Mouse (Mus musculus): ENCODE measurements around the gene Myrf. TPM values are rescaled to one million over a fixed set of nuclear protein-coding genes. Genes with fewer than 3 reads are reported as not detected.

Gene Myrf
- not detected for total RNA-seq (2021)
- long read RNA-seq, experiment 1: 0 reads
- long read RNA-seq, experiment 2: 0 reads

DNA sequence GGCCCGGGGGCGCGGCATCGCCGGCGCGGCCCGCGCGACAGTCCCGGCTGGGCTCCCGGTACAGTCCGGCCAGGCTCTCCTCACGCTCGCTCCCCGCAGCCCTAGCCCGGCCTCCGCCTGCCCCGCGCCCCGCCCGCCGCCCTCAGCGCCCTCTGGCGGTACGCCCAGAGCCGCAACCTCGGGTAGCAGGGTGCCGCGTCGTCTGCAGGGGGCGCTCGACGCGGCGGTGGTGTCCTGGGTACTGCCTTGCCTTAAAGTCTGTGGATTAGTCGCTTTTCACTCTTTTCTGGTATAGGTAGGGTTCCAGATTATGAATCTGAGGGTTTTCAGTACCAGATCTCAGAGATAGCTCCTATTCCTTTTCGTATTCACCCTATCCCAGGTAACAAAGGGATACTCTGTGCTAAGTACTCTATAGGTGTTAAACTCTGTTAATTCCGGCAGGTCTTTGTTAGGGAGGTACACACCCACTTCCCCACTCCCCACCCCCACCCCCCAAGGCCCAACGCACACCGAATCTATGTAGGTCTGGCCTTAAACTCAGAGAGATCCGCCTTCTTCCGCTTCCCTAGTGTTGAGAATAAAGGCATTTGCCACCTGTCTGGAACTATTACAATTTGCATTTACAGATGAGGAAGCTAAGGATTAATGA lies at the start of gene Myrf:
Myrf (minus strand) TSS at position 95 of the 652 bp plus-strand sequence.
- H3K27ac ChIP-seq: no peak within 1 kb of the TSS
- TF ChIP-seq CTCF (IDR thresholded peaks at IDR 0.05): peak; percentile 97
- peak; percentile 88 for DNase-seq
- intact Hi-C loops (cut with DNase I): no loop called here
- peak within 1 kb of the TSS; percentile 67 for H3K4me3 ChIP-seq

DNA sequence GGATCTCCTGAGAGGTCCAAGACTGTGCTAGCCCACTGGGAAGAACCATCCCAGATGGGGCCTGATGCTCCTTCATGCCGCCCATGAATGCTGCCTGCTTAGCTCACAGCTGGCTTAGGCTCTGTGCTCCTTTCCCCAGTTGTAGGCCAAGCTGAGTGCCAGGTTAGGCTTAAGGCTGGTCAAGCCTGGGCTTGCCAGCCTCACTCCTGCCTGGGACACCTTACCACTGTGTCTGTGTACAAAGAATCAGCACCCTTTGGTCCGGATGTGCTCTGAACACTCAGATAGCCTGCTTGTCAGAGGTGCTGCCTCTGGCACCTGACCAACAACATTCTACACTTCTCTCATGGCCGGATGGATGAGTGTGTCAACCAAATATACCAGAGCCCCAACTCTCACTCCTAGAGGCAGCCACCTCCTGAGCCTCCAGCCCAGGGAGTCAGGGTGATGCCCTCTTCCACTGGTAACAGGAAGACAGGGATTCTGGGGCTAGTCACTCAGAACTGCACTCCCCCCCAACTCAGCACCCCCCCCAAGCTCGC lies 49.1 kb upstream of the Myrf start:
- TF ChIP-seq CTCF (IDR thresholded peaks at IDR 0.05): no peak
- peak; percentile 39 for DNase-seq
- H3K27ac ChIP-seq: peak overlapping the region; percentile 92
- intact Hi-C loops (cut with DNase I): no loop called here
- H3K4me3 ChIP-seq: no peak overlapping the region

DNA sequence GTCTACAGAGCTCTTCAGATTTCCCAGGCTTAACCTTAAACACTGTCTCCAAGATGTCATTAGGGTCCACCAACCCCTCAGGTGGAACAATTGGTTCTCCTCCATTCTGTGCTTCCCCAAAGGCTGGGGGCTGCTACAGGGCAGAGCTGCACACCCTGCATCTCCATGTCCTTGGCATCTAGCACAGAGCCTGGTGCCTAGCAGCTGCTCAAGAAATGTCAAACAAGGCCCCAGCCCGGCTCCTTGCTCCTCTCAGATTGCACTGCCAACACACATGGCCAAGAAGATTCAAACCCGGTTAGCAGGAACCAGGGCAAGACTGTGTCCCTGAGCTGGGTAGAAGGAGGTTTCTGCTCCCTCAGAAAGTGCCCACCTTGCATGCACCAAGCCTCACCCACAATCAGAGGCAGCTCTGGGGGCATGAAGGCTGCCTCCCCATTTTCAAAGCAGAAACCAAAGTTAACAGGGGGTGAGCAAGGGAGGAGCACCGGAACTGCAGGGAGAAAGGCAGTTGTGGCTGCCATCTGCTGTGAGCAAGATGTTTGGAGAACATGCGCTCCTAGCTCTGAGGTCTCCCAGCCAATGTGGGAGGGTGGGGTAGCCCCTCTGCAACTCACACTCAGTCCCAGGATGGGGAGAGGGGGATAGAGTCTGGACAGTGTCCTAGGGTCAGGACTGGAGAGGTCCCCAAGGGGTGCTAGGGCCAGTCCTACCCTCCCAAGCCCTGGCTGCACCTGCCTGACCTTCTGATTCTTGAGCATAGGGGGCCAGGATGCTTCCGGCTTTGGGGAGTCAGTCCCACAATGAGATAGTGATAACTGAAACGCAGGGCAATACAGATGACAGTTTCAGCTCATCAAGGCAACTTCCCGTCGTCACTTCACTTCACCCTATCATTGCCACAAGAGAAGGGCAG lies 47.8 kb upstream of the Myrf start:
- intact Hi-C loops (cut with DNase I): no loop called here
- DNase-seq: peak; percentile 82
- TF ChIP-seq CTCF (IDR thresholded peaks at IDR 0.05): no peak

DNA sequence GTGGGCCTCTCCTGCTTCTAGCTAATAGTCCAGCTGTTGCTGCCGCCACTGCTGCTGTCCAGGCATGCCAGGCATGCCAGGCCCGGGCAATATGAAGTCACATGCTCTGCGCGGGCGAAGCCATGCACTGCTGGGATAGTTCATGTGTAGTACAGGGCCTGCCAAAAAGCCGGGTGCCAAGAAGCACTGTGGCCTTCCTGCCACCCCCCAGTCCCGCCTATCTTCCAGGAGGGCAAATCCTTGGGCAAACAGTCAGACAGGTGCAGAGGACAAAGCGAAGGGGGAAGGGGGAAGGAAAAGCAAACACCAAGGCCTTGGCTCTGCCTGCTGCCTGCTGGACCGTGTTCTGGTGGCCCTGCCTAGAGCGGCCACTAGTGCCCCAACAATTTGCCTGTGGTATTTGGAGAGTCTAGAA lies 45.9 kb upstream of the Myrf start:
- no peak for TF ChIP-seq CTCF (IDR thresholded peaks at IDR 0.05)
- H3K27ac ChIP-seq: peak overlapping the region; percentile 92
- intact Hi-C loops (cut with DNase I): no loop called here
- no peak for DNase-seq
- no peak overlapping the region for H3K4me3 ChIP-seq

More for the DNA sequence above, 47.8 kb upstream of the Myrf start:
- Histone ChIP-seq H3K4me3 (no peak overlapping the region; the same call in 1 of the 2 replicates), H3K27ac (peak overlapping the region; percentile 92)

DNA sequence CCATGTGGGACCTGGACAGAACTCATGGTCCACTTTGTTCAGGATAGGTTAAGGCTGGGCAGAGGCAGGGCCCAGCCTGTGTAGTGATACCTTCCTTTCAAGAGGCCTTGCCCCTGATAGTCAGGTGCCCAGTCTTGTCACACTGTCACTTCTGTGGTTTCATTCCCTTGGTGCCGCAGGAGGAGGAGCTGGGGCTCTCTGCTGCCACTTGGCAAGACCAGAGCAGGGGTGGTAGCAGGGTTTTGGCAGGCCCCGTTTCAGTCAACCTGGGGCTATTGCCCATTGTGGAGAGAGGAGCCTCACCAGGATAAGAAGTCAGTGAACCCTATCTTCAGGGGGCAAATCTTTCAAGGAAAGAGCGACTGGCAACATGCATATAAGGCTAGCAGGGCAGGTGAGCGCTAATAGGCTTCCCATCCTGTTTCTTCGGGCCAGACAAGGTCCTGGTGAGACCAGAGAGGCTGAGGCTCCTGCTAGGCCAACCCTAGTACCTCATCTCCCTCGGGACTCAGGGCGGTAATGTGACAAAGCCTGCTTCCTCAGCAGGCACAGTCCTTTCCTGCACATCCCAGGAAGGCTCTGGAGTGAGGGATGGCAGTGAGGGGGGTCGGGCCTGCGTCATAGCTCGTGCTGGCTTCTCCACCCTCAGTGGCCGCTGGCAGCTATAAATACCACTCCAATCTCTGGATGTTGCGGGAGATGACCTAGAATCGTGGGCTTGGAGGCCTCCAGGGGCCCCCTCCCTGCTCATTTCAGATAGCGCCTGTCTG lies 40.4 kb upstream of the Myrf start:
- H3K27ac ChIP-seq: peak overlapping the region; percentile 88
- intact Hi-C loops (cut with DNase I): no loop called here

DNA sequence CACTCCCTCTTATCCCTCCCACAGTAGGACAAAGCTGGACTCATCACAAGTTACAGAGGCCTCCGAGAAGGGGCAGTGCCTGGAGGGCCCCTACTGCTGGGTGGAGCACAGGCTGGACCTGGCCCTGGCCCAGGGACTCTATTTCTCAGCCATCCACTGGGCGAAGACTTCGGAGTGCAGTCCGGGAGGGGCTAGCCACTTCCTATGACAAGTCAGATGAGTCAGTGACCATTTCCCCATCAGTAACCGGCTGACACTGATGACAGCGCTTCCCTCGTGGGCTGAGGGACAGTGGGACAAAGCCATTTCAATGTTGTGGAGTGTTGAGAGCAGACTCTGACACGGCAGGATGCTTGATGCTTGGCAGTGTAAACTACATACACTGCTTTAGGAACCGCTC lies 39.1 kb upstream of the Myrf start:
- no peak for TF ChIP-seq CTCF (IDR thresholded peaks at IDR 0.05)
- peak overlapping the region; percentile 88 for H3K27ac ChIP-seq
- intact Hi-C loops (cut with DNase I): no loop called here
- no peak overlapping the region for H3K4me3 ChIP-seq
- DNase-seq: peak; percentile 76

More for the DNA sequence above, 40.4 kb upstream of the Myrf start:
- no peak for TF ChIP-seq CTCF (IDR thresholded peaks at IDR 0.05)
- peak; percentile 67 for DNase-seq
- peak overlapping the region; percentile 16 for H3K4me3 ChIP-seq

DNA sequence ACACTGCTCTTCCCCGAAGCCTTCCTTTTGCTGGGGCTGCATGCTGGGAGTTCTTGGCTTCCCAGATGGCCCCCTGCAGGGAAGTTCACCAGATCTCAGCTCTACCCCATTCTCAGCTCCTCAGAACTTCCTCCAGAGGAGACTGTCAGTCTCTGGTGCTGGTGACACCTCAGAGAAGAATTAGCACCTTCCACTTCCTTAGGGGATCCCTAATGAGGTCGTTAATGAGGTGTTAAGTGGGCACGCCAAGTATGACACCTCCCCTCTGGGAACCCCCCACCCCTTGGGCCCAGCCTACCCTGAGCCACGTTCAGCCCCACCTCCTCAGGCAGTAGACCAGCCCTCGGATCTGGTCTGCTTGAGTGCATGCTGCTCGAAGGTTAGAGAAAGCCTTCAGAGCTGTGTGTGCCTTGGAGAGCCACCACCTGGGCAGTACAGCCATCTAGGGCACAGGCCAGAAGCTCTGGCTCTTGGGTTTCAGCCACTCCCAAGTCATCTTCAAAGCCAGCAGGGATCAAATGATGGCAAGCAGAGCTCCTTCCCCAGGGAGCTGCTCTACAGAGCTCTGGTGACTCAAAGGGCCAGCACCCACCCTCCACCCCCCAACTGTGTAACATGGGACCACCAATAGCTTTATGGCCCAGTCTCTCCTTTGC lies 38.2 kb upstream of the Myrf start:
- intact Hi-C loops (cut with DNase I): no loop called here

DNA sequence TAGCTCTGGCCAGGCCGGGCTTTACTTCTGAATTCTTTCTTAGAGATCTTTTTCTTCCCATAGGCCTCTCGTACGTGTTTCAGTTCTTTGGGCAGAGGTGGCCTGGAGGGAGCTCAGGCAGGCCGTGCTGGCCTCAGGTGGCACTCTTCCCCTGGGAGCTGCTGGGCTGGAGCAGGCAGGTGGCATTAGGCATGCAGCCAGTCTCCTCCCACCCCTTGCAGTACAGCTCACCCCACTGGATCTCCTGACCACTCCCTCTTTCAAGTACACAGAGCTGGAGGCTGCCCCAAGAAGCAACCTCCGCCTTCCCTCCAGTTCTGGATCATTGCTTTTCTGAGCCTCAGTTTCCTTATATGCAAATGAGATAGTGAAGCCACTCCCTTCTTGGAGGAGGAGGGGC lies 37.2 kb upstream of the Myrf start:
- Histone ChIP-seq H3K4me3 (peak overlapping the region; percentile 35), H3K27ac (peak overlapping the region; percentile 88)
- no peak for TF ChIP-seq CTCF (IDR thresholded peaks at IDR 0.05)
- DNase-seq: peak; percentile 76
- intact Hi-C loops (cut with DNase I): no loop called here

More for the DNA sequence above, 38.2 kb upstream of the Myrf start:
- peak overlapping the region; percentile 1; the same call in 1 of the 2 replicates for H3K4me3 ChIP-seq
- H3K27ac ChIP-seq: peak overlapping the region; percentile 88
- TF ChIP-seq CTCF (IDR thresholded peaks at IDR 0.05): no peak
- DNase-seq: peak; percentile 82

DNA sequence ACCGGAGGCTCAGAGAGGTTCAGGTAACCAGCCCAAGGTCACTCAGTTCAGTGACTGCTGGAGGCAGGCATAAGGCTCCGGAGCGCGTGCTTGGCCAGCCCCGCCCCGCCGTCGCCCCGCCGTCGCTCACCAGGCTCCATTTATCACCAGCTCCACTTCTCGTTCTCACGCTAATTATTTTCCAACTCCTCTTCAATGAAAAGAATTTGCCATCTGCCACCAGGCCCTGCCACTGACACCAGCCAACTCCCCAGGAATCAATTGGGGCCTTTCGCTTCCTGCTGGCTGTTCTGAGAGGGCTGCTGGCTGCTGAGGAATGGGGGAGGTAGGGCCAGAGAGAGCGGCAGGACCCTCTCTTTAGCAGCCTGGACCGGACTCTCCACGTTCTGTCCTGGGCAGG lies 36.8 kb upstream of the Myrf start:
- intact Hi-C loops (cut with DNase I): no loop called here

DNA sequence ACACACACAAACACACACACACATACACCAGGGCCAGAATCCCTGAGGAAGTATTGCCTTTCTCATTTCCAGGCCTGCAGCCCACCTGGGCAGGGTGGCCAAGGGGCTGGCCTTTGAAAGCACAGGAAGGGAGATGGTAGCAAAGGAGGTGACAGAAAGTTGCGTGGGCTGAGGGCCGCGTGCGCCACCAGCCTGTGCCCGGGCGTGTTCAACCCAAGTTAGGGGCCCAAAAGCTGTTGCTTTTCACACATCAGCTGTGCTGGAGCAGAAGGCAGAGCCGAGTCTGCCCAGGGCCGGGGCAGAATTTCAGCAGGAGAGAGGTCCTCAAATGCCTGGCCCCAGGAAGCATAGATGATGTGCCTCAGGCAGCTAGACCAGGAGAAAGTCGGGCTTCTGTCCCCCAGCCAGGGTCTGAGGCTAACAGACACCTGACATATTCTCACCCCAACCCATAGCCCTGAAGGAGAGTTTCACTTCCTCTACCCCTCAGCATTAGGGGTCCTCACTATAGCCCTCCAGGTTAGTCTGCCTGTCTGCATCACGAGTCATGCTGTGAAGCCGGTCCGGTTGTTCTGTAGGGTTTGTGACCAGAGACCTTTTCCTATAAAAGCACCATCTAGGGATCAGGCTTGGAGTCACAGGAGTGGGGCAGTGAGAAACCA lies 36.1 kb upstream of the Myrf start:
- peak overlapping the region; percentile 88 for H3K27ac ChIP-seq
- TF ChIP-seq CTCF (IDR thresholded peaks at IDR 0.05): no peak
- intact Hi-C loops (cut with DNase I): no loop called here
- DNase-seq: no peak
- H3K4me3 ChIP-seq: 0 out of 2 replicates have a peak overlapping the region, but pooled peaks have one; percentile 35

More for the DNA sequence above, 36.8 kb upstream of the Myrf start:
- peak overlapping the region; percentile 35 for H3K4me3 ChIP-seq
- peak overlapping the region; percentile 88 for H3K27ac ChIP-seq
- TF ChIP-seq CTCF (IDR thresholded peaks at IDR 0.05): no peak
- peak; percentile 51 for DNase-seq

DNA sequence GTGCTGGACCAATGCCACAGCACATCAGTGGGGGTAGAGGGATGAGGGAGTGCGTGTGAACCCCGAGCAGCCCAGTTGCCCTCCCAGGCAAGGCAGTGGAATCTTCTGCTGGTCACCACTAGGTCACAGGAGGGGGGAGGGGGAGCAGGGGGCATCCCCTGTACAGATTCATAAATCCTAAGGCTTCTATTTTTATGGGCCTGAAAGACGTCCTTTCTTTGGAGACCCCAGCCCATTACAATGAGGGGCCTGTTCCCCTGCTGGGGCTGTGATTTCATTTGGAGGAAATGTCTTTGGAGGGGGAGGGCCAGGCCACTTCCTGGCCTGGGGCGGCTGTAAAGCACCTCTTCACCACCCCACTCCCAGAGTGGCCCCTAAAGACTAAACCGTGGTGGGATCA lies 33.5 kb upstream of the Myrf start:
- DNase-seq: no peak
- TF ChIP-seq CTCF (IDR thresholded peaks at IDR 0.05): no peak
- intact Hi-C loops (cut with DNase I): no loop called here
- H3K4me3 ChIP-seq: no peak overlapping the region
- no peak overlapping the region for H3K27ac ChIP-seq

All from gastrocnemius, adult 2 months (tissue).